Mouse (Mus musculus) layer of hippocampus, postnatal 36 days (tissue): ENCODE measurements around the gene Aldh18a1. TPM values are rescaled to one million over a fixed set of nuclear protein-coding genes. Genes with fewer than 3 reads are reported as not detected.
"Not testable (repeated sequence)": the region's sequence is repeated elsewhere in the genome, so short reads cannot be mapped to it uniquely, and the experiment has no call there.

ENCODE experiments used
- DNase-seq, 2 experiments: peaks; one replicate each; pipeline ENCODE4 v3.0.0; 2022
- total RNA-seq, 2 experiments: library from RNA; stranded (reverse); gene quantifications; 2 replicates each; pipeline ENCODE4 v1.2.3; 2021

The Aldh18a1 gene
- total RNA-seq = 10 to 100 TPM; 22.8 to 23.0 TPM

GRCm38 (mm10) chr19:40588293-40588654, at the start of gene Aldh18a1:
Gene Aldh18a1 (minus strand): TSS chr19:40588463.
- peak; percentile 92 to 93 for DNase-seq

DNA sequence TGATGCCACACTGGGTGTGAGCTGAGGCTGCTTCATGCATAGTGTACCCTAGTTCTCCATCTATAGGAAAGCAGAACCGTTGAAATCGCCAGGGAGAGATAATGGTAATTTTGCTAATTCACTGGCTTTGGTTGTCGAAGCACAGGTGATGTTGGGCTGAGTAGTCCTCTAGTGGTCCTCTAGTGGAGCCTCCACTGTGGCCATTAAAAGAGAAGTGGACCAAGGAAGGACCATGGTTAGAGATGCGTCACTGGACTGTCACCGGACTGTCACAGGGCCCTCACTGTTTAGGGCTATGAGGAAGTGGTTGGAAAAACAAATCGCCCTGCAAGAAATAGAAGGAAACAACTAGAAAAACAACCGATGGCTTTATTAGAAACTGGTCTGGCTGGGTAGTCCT, 49.3 kb upstream of the Aldh18a1 start:
- no peak for DNase-seq

- no peak for DNase-seq
These were observed 48.8 kb upstream of the Aldh18a1 start for GRCm38 (mm10) chr19:40637091-40637490.

DNA sequence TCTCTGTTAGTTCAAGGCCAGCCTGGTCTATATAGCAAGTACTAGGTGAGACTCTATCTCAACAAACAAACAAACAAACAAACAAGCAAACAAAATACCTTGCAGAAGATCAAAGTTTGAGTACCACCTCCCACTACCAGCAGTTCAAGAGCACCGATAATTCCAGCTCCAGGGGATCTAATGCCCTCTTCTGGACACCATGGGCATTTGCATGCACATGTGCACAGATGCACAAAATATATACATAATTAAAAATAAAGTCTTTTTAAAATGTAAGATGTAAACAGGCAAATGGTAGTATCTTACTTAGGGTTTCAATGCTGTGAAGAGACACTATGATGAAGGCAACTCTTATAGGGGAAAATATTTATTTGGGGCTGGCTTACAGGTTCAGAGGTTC, 44.9 kb upstream of the Aldh18a1 start:
- no peak for DNase-seq

GRCm38 (mm10) chr19:40632668-40633067, 44.4 kb upstream of the Aldh18a1 start:
- DNase-seq = no peak

GRCm38 (mm10) chr19:40632193-40632592, 43.9 kb upstream of the Aldh18a1 start:
- no peak for DNase-seq

- no peak for DNase-seq
These were observed 42.3 kb upstream of the Aldh18a1 start for GRCm38 (mm10) chr19:40630606-40631005.

- peak in 1 of 2 experiments; percentile 16 for DNase-seq
These were observed 41.8 kb upstream of the Aldh18a1 start for GRCm38 (mm10) chr19:40630096-40630495.

DNA sequence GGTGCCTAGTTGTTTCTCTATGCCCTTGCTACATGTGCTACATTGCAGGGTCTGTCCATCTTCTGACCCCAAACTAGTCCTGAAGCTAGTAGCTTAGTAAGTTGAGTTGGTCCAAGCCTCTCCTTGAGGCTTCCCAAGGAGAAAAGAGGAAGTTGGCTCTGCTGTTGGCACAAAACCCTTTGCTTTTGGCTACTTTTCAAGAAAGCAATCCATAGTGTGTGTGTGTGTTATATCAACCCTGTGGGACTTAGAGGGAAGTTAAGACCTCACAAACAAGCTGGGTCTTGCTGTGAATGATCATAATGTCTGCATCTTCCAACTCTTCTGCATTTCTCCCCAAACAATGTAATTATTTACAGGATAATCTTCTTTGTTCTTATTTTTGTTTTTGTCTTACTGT, 40.7 kb upstream of the Aldh18a1 start:
- no peak for DNase-seq

GRCm38 (mm10) chr19:40625935-40626334, 37.7 kb upstream of the Aldh18a1 start:
- no peak for DNase-seq

GRCm38 (mm10) chr19:40621616-40622015, 33.4 kb upstream of the Aldh18a1 start:
- not testable (repeated sequence) for DNase-seq

DNA sequence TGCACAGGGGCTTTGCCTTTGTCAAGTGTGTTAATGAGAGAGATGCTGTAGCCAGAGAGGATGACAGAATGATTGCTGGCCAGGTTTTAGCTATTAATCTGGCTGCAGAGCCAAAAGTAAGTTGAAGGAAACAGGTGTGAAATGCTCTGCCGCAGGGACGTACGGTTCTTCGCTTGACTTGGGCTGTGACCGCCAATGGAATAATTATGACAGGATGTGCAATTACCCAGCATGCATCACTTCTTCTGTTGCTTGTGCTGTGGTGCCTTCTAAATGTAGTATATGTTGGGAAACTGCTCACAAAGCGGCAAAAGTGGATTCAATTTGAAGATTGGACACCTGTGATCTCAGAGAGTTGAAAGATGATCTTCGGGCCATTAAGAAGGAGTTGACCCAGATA, 27.8 kb upstream of the Aldh18a1 start:
- DNase-seq = no peak

GRCm38 (mm10) chr19:40614811-40615210, 26.5 kb upstream of the Aldh18a1 start:
- no peak for DNase-seq

DNA sequence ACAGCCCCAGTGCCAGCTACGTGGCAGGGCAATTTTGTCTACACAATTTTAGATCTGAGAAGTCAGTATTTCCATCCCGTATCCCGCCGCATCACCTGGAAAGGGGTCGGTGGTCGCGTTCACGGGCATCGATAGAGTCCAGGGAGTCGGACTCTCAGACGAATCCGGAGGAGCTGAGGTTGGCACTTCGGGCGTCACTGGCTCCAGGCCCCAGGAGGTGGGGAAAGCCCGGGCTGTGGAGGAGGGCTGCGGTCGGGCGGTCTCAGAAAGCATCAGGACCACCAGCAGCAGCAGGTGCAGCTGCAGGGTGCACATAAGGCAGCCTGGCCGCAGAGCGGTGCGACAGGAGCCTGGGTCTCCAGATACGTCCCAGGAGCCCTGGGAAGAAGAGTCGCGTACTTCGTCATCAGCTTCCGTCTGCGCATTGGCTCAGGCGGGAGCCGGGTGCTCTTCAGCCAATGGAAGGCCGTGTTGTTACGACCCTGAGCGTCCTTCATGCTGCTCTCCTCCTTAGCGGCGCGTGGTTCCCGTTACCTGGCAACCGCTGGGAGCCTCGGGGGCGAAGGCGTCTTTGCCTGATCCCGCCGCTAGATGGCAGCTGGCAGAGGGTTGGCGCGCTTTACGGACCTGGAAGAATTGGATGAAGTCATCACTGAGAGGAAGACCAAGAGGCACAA, 23.7 kb upstream of the Aldh18a1 start, which contains the start of the genes Tctn3 and Entpd1:
Tctn3 (minus strand) TSS at position 404 of the 677 bp plus-strand sequence.
Entpd1 (plus strand) TSS at position 537 of the 677 bp plus-strand sequence.
- peak; percentile 93 to 96 for DNase-seq

GRCm38 (mm10) chr19:40607676-40608075, 19.4 kb upstream of the Aldh18a1 start:
- DNase-seq = no peak

DNA sequence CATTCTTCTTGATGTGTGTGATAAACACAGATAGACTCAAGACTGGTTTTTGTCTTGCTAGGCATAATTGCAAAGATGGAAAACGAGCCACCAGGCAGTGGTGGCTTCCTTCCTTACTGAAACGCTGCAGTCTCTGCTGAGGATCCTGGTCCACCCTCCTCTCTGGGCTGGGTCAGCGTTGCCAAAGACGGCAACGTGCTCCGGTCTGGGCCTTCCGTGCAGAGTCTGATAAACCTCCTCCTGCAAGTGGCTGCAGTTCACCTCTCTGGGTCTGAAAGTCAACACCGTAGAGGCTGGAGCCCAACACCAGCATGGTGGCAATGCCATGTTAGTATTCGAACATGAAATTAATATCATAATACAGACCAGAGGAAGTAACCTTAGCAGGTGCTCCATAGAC, 16.9 kb upstream of the Aldh18a1 start:
- DNase-seq = no peak

- DNase-seq = no peak
These were observed 13.6 kb upstream of the Aldh18a1 start for GRCm38 (mm10) chr19:40601870-40602269.

DNA sequence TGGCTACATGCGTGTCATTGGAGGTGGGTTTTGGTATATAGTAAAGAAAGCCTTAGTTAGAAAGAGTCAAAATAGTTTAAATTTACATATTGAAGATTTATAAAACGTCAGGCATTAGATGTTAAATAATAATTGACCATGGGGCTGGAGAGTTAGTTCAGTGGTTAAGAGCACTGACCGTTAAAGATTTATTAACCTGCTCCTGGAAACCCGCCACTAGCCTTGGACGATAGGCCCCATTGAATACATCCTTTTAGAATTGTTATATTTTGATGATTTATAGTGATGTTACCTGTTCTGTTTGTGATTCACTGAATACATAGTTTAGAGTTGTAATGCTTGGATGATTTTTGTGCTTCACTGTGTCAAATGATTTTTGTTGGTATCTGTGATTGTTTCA, 12.6 kb upstream of the Aldh18a1 start:
- DNase-seq = not testable (repeated sequence)

DNA sequence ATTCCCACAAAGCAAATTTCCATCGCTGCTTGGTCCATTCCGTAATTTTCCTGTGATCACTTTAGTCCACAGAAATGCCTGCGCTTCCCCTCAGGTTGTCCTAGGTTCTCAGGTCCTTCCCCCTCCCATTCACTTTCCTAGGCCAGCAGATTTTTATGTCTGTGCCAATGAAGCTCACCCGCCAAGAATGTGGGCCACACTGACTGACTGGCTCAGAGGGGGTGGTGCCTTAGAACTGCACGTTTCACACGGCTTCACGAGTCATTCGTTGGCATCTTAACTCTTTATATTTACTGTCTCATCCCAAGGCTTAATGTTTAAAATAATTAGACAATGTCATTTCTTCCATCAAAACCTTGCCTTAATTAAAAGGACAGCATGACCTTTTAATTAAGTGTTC, 7.6 kb upstream of the Aldh18a1 start:
- DNase-seq = no peak

DNA sequence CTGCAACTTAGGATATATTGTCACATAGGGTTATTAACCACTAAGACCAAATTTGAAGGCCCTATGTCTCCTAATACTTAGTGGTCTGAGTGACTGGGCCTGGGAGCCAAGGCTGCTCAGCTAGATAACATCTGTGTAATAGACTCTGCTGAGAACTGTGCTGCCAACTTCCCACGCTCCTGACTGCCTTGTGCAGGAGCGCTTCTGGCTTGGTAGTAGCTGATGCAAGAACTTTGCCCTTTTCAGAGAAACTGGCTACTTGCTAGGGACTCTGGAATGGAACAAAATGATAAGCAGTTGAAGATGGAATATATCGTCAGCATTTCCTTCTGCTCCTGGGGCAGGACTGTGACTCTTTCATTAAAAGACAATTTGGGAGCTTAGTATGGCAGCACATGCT, 7.0 kb upstream of the Aldh18a1 start:
- DNase-seq = no peak

GRCm38 (mm10) chr19:40589530-40589880, 1.2 kb upstream of the Aldh18a1 start:
- no peak for DNase-seq

- peak; percentile 73 to 75 for DNase-seq
These were observed 725 bp upstream of the Aldh18a1 start for GRCm38 (mm10) chr19:40588847-40589529.

DNA sequence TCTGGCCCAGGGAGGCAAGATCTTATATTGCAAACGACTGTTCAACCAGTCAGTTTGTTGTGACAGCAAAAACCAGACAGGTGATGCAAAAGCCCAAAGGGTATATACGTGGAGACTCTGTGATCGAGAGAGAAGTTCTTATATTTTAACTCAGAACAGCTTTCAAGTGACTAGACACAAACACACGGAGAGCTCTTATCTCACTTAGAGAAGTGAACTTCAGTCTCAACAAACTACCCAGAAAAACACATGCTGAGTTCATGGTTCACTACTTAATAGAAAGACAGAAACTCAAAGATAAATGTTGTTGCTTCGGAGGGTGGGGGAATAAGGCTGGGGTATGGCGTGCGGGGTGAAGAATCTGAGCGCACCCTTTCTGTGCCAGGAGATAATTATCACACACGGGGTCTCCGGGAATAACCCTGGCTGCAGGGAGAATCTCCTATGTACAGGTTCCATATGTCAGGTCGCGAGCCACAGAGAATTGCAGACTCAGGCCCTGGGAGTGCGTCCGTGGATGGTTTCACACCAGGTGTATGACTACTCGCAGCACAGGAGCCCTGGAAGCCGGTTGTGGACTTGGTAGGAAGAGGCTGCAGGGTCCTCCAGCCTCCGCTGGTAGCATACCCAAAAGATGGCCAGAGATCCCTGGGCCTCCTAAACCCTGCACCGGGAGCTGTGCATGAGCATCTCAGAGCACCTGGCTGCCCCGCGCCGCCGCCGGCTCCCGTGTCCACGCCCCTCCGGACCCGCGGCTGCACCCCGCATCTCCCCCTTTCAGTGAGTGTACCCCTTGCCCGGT, 571 bp downstream of the Aldh18a1 start:
- no peak for DNase-seq
